ENCODE assay signal across 18 mouse cellular contexts in the genomic region with DNA sequence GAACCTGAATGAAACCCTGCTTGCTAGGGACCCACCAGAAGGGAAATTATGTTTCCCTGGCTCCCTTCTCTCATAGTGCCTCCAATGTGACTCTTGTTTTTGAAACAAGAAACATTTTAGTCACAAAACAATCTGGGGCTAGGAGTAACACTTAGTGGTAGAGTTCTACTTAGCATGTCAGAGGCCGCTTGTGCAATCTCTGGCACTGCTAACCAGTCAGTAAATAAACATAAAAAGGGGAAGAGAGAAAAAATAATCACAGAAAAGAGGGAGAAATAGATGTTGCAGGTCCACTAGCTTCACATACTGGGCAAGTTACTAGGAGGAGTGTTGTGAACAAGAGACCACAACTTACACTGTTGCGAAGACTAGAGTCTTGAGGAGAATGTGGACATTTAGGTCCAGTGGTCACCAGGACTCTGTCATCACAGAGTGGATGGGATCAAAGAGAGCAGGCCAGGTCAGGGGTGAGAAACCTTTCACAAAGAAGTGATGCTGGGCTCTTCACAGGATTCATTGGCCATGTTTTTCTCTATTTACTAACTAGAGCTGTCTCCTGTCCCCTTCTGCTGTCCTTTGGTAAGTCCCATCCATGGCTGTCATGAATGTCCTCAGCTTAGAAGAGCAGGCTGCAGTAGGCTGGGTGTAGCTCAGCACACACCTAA. TPM values are rescaled to one million over a fixed set of nuclear protein-coding genes. Genes with fewer than 3 reads are reported as not detected.
DNase-seq lines count a peak whose midpoint lies in the region; ATAC-seq and TF ChIP-seq lines count a peak whose summit lies in the region.
"Had no signal": no experiment of that assay in that cellular context is flagged by ENCODE, and none has a peak within 500 bp of the region (broad histone marks: within the 10 kb centered on the region; RNA-seq: fewer than 3 reads in every experiment).

No protein-coding gene starts in this region.

- peaks cover 17% of the 10 kb centered on the region for H3K4me1 ChIP-seq in liver, adult 2 months (ENCODE audit: control insufficient read depth, insufficient read depth, low read length)
- no peaks in the 10 kb centered on the region; the same call in 1 of the 2 replicates for H3K4me1 ChIP-seq in liver, embryonic 11.5 days (replicated peaks; ENCODE audit: control insufficient read depth, insufficient read depth, low read length)
- H3K4me1 ChIP-seq in liver, postnatal 0 days (ENCODE audit: insufficient read depth) = peaks cover 15% of the 10 kb centered on the region
- peaks cover 11% of the 10 kb centered on the region for H3K4me1 ChIP-seq in thymus, adult 2 months (replicated peaks; ENCODE audit: control insufficient read depth, insufficient read depth, low read length)
- no peaks in the 10 kb centered on the region for H3K4me1 ChIP-seq in kidney, embryonic 16.5 days (ENCODE audit: insufficient read depth, low read length)
- H3K4me1 ChIP-seq: embryonic facial prominence, embryonic 12.5 days; hindbrain, embryonic 13.5 days; lung, embryonic 15.5 days; midbrain, embryonic 15.5 days had no signal

- no peaks in the 10 kb centered on the region for H3K27me3 ChIP-seq in liver, adult 2 months (ENCODE audit: control insufficient read depth, insufficient read depth, low read length)
- H3K27me3 ChIP-seq in liver, embryonic 11.5 days (replicated peaks; ENCODE audit: control insufficient read depth, insufficient read depth, low read length) = no peaks in the 10 kb centered on the region
- no peaks in the 10 kb centered on the region for H3K27me3 ChIP-seq in liver, postnatal 0 days (ENCODE audit: insufficient read depth, low read length)
- no peaks in the 10 kb centered on the region for H3K27me3 ChIP-seq in thymus, adult 2 months (ENCODE audit: control insufficient read depth, insufficient read depth, low read length)
- H3K27me3 ChIP-seq in kidney, embryonic 16.5 days (ENCODE audit: insufficient read depth, low read length) = no peaks in the 10 kb centered on the region
- H3K27me3 ChIP-seq: embryonic facial prominence, embryonic 12.5 days; hindbrain, embryonic 13.5 days; lung, embryonic 15.5 days; midbrain, embryonic 15.5 days had no signal

- 41% methylated on average over 2 of the region's 2 CpGs for WGBS in liver, adult 2 months
- 85% methylated on average over 2 of the region's 2 CpGs for WGBS in liver, embryonic 11.5 days
- WGBS in liver, postnatal 0 days (ENCODE audit: insufficient replicate concordance) = 79% methylated on average over 2 of the region's 2 CpGs
- WGBS in thymus, adult 2 months = 100% methylated on average over 2 of the region's 2 CpGs
- WGBS in kidney, embryonic 16.5 days = 94% methylated on average over 2 of the region's 2 CpGs

- no peak for TF ChIP-seq POLR2A in liver, adult 2 months (IDR thresholded peaks at IDR 0.05; ENCODE audit: extremely low read depth, insufficient read depth, low read length)
- TF ChIP-seq POLR2A in thymus, adult 2 months (IDR thresholded peaks at IDR 0.05; ENCODE audit: control insufficient read depth, extremely low read depth, insufficient read depth, low read length, poor library complexity) = no peak

- no peak for ATAC-seq in liver, embryonic 11.5 days (replicated peaks; ENCODE audit: low FRiP score)
- peak; percentile 83 for ATAC-seq in liver, postnatal 0 days
- ATAC-seq in megakaryocyte, adult 5-6 weeks (ENCODE audit: poor library complexity, severe bottlenecking) = peak; percentile 56
- no peak for ATAC-seq in kidney, embryonic 16.5 days (ENCODE audit: low FRiP score, low TSS enrichment)
- ATAC-seq: intestine, embryonic 16.5 days; midbrain, embryonic 15.5 days had no signal

- no peak overlapping the region for H3K9ac ChIP-seq in liver, adult 2 months (ENCODE audit: low read depth, low read length)
- H3K9ac ChIP-seq in liver, embryonic 11.5 days (ENCODE audit: low read depth, low read length) = no peak overlapping the region
- H3K9ac ChIP-seq in liver, postnatal 0 days (replicated peaks) = no peak overlapping the region
- H3K9ac ChIP-seq in kidney, embryonic 16.5 days (replicated peaks; ENCODE audit: low read length) = no peak overlapping the region
- H3K9ac ChIP-seq: embryonic facial prominence, embryonic 12.5 days; hindbrain, embryonic 13.5 days; lung, embryonic 15.5 days; midbrain, embryonic 15.5 days had no signal

- no peak overlapping the region for H3K4me3 ChIP-seq in liver, adult 2 months (ENCODE audit: insufficient read depth, low read depth, low read length)
- H3K4me3 ChIP-seq in liver, embryonic 11.5 days (ENCODE audit: low read depth, low read length) = no peak overlapping the region
- H3K4me3 ChIP-seq in liver, postnatal 0 days (ENCODE audit: low read depth, low read length) = no peak overlapping the region
- no peak overlapping the region for H3K4me3 ChIP-seq in thymus, adult 2 months (ENCODE audit: control insufficient read depth, insufficient read depth, low read length)
- no peak overlapping the region for H3K4me3 ChIP-seq in kidney, embryonic 16.5 days (ENCODE audit: low read length)
- H3K4me3 ChIP-seq: embryonic facial prominence, embryonic 12.5 days; heart, embryonic 10.5 days; hindbrain, embryonic 13.5 days; left cerebral cortex, adult 2 months; lung, embryonic 15.5 days; midbrain, embryonic 15.5 days had no signal

- peak; percentile 78 for DNase-seq in liver, adult 2 months (ENCODE audit: extremely low read depth, low read depth, low spot score)
- DNase-seq in liver, embryonic 11.5 days (ENCODE audit: low spot score) = no peak
- peak; percentile 20 for DNase-seq in brain, embryonic 18.5 days (ENCODE audit: low read depth, low spot score)
- DNase-seq in liver, postnatal 0 days = peak; percentile 27
- DNase-seq in thymus, adult 2 months = no peak
- DNase-seq in left cerebral cortex, adult 11 months (ENCODE audit: low spot score) = no peak
- DNase-seq: cerebellum, postnatal 25 days; thymus, postnatal 25 days had no signal

- peak overlapping the region; percentile 52 for H3K27ac ChIP-seq in liver, adult 2 months (replicated peaks; ENCODE audit: insufficient read depth, low read depth, low read length)
- H3K27ac ChIP-seq in liver, embryonic 11.5 days (ENCODE audit: low read depth, low read length) = no peak overlapping the region
- peak overlapping the region; percentile 31 for H3K27ac ChIP-seq in liver, postnatal 0 days (ENCODE audit: low read depth)
- no peak overlapping the region for H3K27ac ChIP-seq in thymus, adult 2 months (ENCODE audit: control insufficient read depth, insufficient read depth, low read length)
- no peak overlapping the region for H3K27ac ChIP-seq in kidney, embryonic 16.5 days (ENCODE audit: low read length)
- H3K27ac ChIP-seq: embryonic facial prominence, embryonic 12.5 days; hindbrain, embryonic 13.5 days; kidney, postnatal 0 days; left cerebral cortex, adult 2 months; lung, embryonic 15.5 days; midbrain, embryonic 15.5 days had no signal

- no peaks in the 10 kb centered on the region for H3K9me3 ChIP-seq in liver, embryonic 11.5 days (ENCODE audit: control insufficient read depth, low read length)
- no peaks in the 10 kb centered on the region for H3K9me3 ChIP-seq in liver, postnatal 0 days (ENCODE audit: low read length)
- no peaks in the 10 kb centered on the region for H3K9me3 ChIP-seq in kidney, embryonic 16.5 days (ENCODE audit: low read length)
- H3K9me3 ChIP-seq: embryonic facial prominence, embryonic 12.5 days; heart, embryonic 10.5 days; hindbrain, embryonic 13.5 days; lung, embryonic 15.5 days; midbrain, embryonic 15.5 days had no signal

- H3K36me3 ChIP-seq in liver, adult 2 months (ENCODE audit: control insufficient read depth, insufficient read depth, low read length) = peaks cover 4% of the 10 kb centered on the region
- no peaks in the 10 kb centered on the region for H3K36me3 ChIP-seq in liver, embryonic 11.5 days (ENCODE audit: control insufficient read depth, insufficient read depth, low read length)
- H3K36me3 ChIP-seq in liver, postnatal 0 days (replicated peaks; ENCODE audit: insufficient read depth, low read length) = 0 out of 2 replicates have a peak, but pooled peaks cover 6% of the 10 kb centered on the region
- peaks cover 4% of the 10 kb centered on the region for H3K36me3 ChIP-seq in thymus, adult 2 months (ENCODE audit: control insufficient read depth, insufficient read depth, low read length)
- H3K36me3 ChIP-seq in kidney, embryonic 16.5 days (ENCODE audit: insufficient read depth, low read length) = no peaks in the 10 kb centered on the region
- H3K36me3 ChIP-seq: embryonic facial prominence, embryonic 12.5 days; heart, embryonic 10.5 days; hindbrain, embryonic 13.5 days; lung, embryonic 15.5 days; midbrain, embryonic 15.5 days had no signal

- H3K79me2 ChIP-seq in liver, adult 2 months (ENCODE audit: control insufficient read depth, insufficient read depth, low read length) = no peaks in the 10 kb centered on the region

- TF ChIP-seq EP300 in liver, postnatal 0 days (IDR thresholded peaks at IDR 0.05; ENCODE audit: low read depth) = no peak

- TF ChIP-seq CTCF in liver, adult 2 months (IDR thresholded peaks at IDR 0.05; ENCODE audit: low read depth, low read length) = no peak
- TF ChIP-seq CTCF in liver, postnatal 0 days (IDR thresholded peaks at IDR 0.05; ENCODE audit: low read depth) = no peak
- no peak for TF ChIP-seq CTCF in thymus, adult 2 months (IDR thresholded peaks at IDR 0.05; ENCODE audit: borderline replicate concordance, control insufficient read depth, extremely low read depth, insufficient read depth, low read length, poor library complexity)

- H3K4me2 ChIP-seq in liver, embryonic 11.5 days = no peak overlapping the region
- H3K4me2 ChIP-seq in liver, postnatal 0 days (ENCODE audit: low read depth, low read length) = no peak overlapping the region
- no peak overlapping the region for H3K4me2 ChIP-seq in kidney, embryonic 16.5 days (replicated peaks; ENCODE audit: low read depth, low read length)
- H3K4me2 ChIP-seq: embryonic facial prominence, embryonic 12.5 days; hindbrain, embryonic 13.5 days; lung, embryonic 15.5 days; midbrain, embryonic 15.5 days had no signal

RNA-seq across cellular contexts. Expression of gene Capn3, which starts 9.0 kb away (rescaled TPM):
- 2.2 and 2.5 TPM in 2 replicates for total RNA-seq in liver, adult 2 months (2014; rRNA removed)
- polyA plus RNA-seq in liver, adult 2 months (2012; rRNA removed) = 0.87 and 1.0 TPM in 2 replicates
- 6.3 and 7.5 TPM in 2 replicates for polyA plus RNA-seq in liver, embryonic 11.5 days (2014; fragmentation: Nextera tagmentation; extraction: Ambion mirVana)
- 4.7 and 4.9 TPM in 2 replicates for polyA plus RNA-seq in liver, postnatal 0 days (2015; fragmentation: Nextera tagmentation; extraction: Ambion mirVana)
- 0.41 and 1.2 TPM in 2 replicates for total RNA-seq in megakaryocyte, adult 5-6 weeks (2015)
- 0.15 TPM in 1 of 2 replicates, not detected in the other for total RNA-seq in megakaryocyte, adult 5-6 weeks (2017)
- polyA plus RNA-seq in thymus, adult 2 months (2012; rRNA removed) = 56.2 and 69.8 TPM in 2 replicates
- polyA plus RNA-seq in kidney, embryonic 16.5 days (2015; fragmentation: Nextera tagmentation; extraction: Ambion mirVana) = 1.4 and 1.8 TPM in 2 replicates

Comparison
In these comparisons a context has a peak if more than half of its experiments do, and no peak if none do; other contexts are left out.
1. DNase-seq: peak in liver, adult 2 months (single experiment), brain, embryonic 18.5 days (single experiment) and liver, postnatal 0 days (single experiment); none in liver, embryonic 11.5 days (single experiment), thymus, adult 2 months (single experiment) and left cerebral cortex, adult 11 months (single experiment).
2. H3K27ac ChIP-seq: peak in liver, adult 2 months (single experiment) and liver, postnatal 0 days (single experiment); none in liver, embryonic 11.5 days (single experiment), thymus, adult 2 months (single experiment) and kidney, embryonic 16.5 days (single experiment).
3. ATAC-seq: peak in liver, postnatal 0 days (single experiment) and megakaryocyte, adult 5-6 weeks (single experiment); none in liver, embryonic 11.5 days (single experiment) and kidney, embryonic 16.5 days (single experiment).